ENCODE assay signal across 21 mouse cellular contexts in genomic region chr14:118604903-118605302, GRCm38 (mm10).
DNase-seq lines count a peak whose midpoint lies in the region; ATAC-seq and TF ChIP-seq lines count a peak whose summit lies in the region.
"Had no signal": no experiment of that assay in that cellular context is flagged by ENCODE, and none has a peak within 500 bp of the region (broad histone marks: within the 10 kb centered on the region; RNA-seq: fewer than 3 reads in every experiment).

No protein-coding gene starts in this region.

- intact Hi-C loops in heart, postnatal 14 days (cut with DNase I) = no loop called here

- TF ChIP-seq CTCF in layer of hippocampus, adult 2 months (conservative IDR thresholded peaks at IDR 0.05) = peak; percentile 53

- peak; percentile 22 for DNase-seq in heart, adult 11 months
- DNase-seq in heart, postnatal 14 days = no peak
- no peak for DNase-seq in layer of hippocampus, adult 2 months (ENCODE audit: low spot score in 2 of 2)
- no peak for DNase-seq in layer of hippocampus, adult 9-10 months (ENCODE audit: low spot score)
- DNase-seq in 3T3-L1 (ENCODE audit: low read depth, low spot score) (peak; percentile 43), NIH3T3 (ENCODE audit: low read depth) (peak; percentile 2)
- DNase-seq in thymus, postnatal 4 days = no peak
- DNase-seq: B cell, adult 2 months; cerebellum, adult 8-10 months; gastrocnemius, postnatal 14 days; kidney, adult 11 months; kidney, postnatal 25 days; lung, postnatal 36 days; retina, postnatal 1 day had no signal

- H3K4me3 ChIP-seq in layer of hippocampus, adult 2 months = no peak overlapping the region
- H3K4me3 ChIP-seq: forebrain, embryonic 13.5 days; limb, embryonic 12.5 days; liver, embryonic 15.5 days had no signal

- no peak for ATAC-seq in erythroid progenitor cell, adult 5-6 weeks (replicated peaks; ENCODE audit: low FRiP score, poor library complexity, severe bottlenecking)
- ATAC-seq: forebrain, embryonic 13.5 days; midbrain, embryonic 16.5 days; Patski had no signal

- no peak overlapping the region for H3K27ac ChIP-seq in layer of hippocampus, adult 2 months
- H3K27ac ChIP-seq: forebrain, embryonic 13.5 days; hindbrain, embryonic 14.5 days; limb, embryonic 12.5 days; liver, embryonic 15.5 days had no signal

Comparison
In these comparisons a context has a peak if more than half of its experiments do, and no peak if none do; other contexts are left out.
1. DNase-seq: peak in heart, adult 11 months (single experiment), 3T3-L1 (single experiment) and NIH3T3 (single experiment); none in heart, postnatal 14 days (0 of 2), layer of hippocampus, adult 2 months (0 of 2), layer of hippocampus, adult 9-10 months (single experiment) and thymus, postnatal 4 days (single experiment).